Mouse (Mus musculus): ENCODE data around the gene Bckdha.

Gene Bckdha

GRCm38 (mm10) chr7:25681341-25682231 is 22.8 kb upstream of the Bckdha start:
- DNase-seq (ENCODE audit: low read depth): peak; percentile 74

GRCm38 (mm10) chr7:25680514-25681258 is 21.9 kb upstream of the Bckdha start, which contains the start of gene B9d2:
Gene B9d2, plus strand, starts transcription at chr7:25680780.
- peak; percentile 98 for DNase-seq (ENCODE audit: low read depth)

GRCm38 (mm10) chr7:25679971-25680370 is 21.2 kb upstream of the Bckdha start:
- DNase-seq (ENCODE audit: low read depth): no peak

GRCm38 (mm10) chr7:25677013-25677412 is 18.2 kb upstream of the Bckdha start:
- DNase-seq (ENCODE audit: low read depth): no peak

GRCm38 (mm10) chr7:25676085-25676781 is 17.5 kb upstream of the Bckdha start:
- DNase-seq (ENCODE audit: low read depth): no peak

- DNase-seq (ENCODE audit: low read depth): no peak
Observed at GRCm38 (mm10) chr7:25675405-25675804, 16.6 kb upstream of the Bckdha start.

GRCm38 (mm10) chr7:25674719-25675300 is 16.0 kb upstream of the Bckdha start, which contains the start of gene Tmem91:
Gene Tmem91, minus strand, starts transcription at chr7:25675166.
- peak; percentile 13 for DNase-seq (ENCODE audit: low read depth)

GRCm38 (mm10) chr7:25674297-25674696 is 15.5 kb upstream of the Bckdha start:
- peak; percentile 41 for DNase-seq (ENCODE audit: low read depth)

GRCm38 (mm10) chr7:25672442-25672841 is 13.7 kb upstream of the Bckdha start:
- DNase-seq (ENCODE audit: low read depth): no peak

GRCm38 (mm10) chr7:25671686-25672085 is 12.9 kb upstream of the Bckdha start:
- DNase-seq (ENCODE audit: low read depth): no peak

- no peak for DNase-seq (ENCODE audit: low read depth)
Observed at GRCm38 (mm10) chr7:25670096-25670495, 11.3 kb upstream of the Bckdha start.

- DNase-seq (ENCODE audit: low read depth): no peak
Observed at GRCm38 (mm10) chr7:25669631-25670030, 10.8 kb upstream of the Bckdha start.

- DNase-seq (ENCODE audit: low read depth): no peak
Observed at GRCm38 (mm10) chr7:25669158-25669557, 10.4 kb upstream of the Bckdha start.

GRCm38 (mm10) chr7:25666381-25666780 is 7.6 kb upstream of the Bckdha start:
- no peak for DNase-seq (ENCODE audit: low read depth)

- no peak for DNase-seq (ENCODE audit: low read depth)
Observed at GRCm38 (mm10) chr7:25657785-25658184, 996 bp downstream of the Bckdha start.

- DNase-seq (ENCODE audit: low read depth): no peak
Observed at GRCm38 (mm10) chr7:25655601-25656428, 3.0 kb downstream of the Bckdha start.

GRCm38 (mm10) chr7:25652244-25652759 is 6.5 kb downstream of the Bckdha start:
- no peak for DNase-seq (ENCODE audit: low read depth)

GRCm38 (mm10) chr7:25651281-25651680 is 7.5 kb downstream of the Bckdha start:
- peak; percentile 29 for DNase-seq (ENCODE audit: low read depth)

GRCm38 (mm10) chr7:25649839-25650238 is 8.9 kb downstream of the Bckdha start:
- DNase-seq (ENCODE audit: low read depth): no peak

- DNase-seq (ENCODE audit: low read depth): peak; percentile 54
Observed at GRCm38 (mm10) chr7:25647574-25648123, 11.1 kb downstream of the Bckdha start.

All from naive thymus-derived CD4-positive, alpha-beta T cell, adult 2 months (primary cell).